Mouse (Mus musculus): ENCODE data around the gene Cyp2w1. TPM values are rescaled to one million over a fixed set of nuclear protein-coding genes. Genes with fewer than 3 reads are reported as not detected.
A peak's percentile ranks its signal among the peaks of the same experiment; 100 is the strongest.

Gene Cyp2w1
- total and polyA plus RNA-seq, 2 experiments from 2014 or later: not detected

GRCm38 (mm10) chr5:139316982-139317675, 35.3 kb upstream of the Cyp2w1 start:
- TF ChIP-seq CTCF (IDR thresholded peaks at IDR 0.05; ENCODE audit: low read depth): no peak
- ATAC-seq: no peak
- Histone ChIP-seq H3K27ac (ENCODE audit: low read depth, low read length) (no peak overlapping the region), H3K4me2 (ENCODE audit: low read depth) (no peak overlapping the region), H3K27me3 (ENCODE audit: insufficient read depth, low read length) (no peaks in the 10 kb centered on the region), H3K9me3 (ENCODE audit: low read length) (no peaks in the 10 kb centered on the region), H3K36me3 (ENCODE audit: insufficient read depth) (no peaks in the 10 kb centered on the region; the same call in 1 of the 2 replicates), H3K4me3 (ENCODE audit: low read depth, low read length) (no peak overlapping the region), H3K4me1 (ENCODE audit: insufficient read depth) (no peaks in the 10 kb centered on the region), H3K9ac (no peak overlapping the region)
- 69% methylated on average over 6 of the region's 6 CpGs for WGBS
- no peak for DNase-seq

- no peaks in the 10 kb centered on the region for H3K9me3 ChIP-seq (ENCODE audit: low read length)
- DNase-seq (peak; percentile 16), ATAC-seq (peak; percentile 69; the same call in 1 of the 2 replicates)
- no peaks in the 10 kb centered on the region for H3K27me3 ChIP-seq (ENCODE audit: insufficient read depth, low read length)
- H3K4me1 ChIP-seq (ENCODE audit: insufficient read depth): 0 out of 2 replicates have a peak, but pooled peaks cover 1% of the 10 kb centered on the region
- H3K4me2 ChIP-seq (ENCODE audit: low read depth): no peak overlapping the region
- no peak overlapping the region for H3K4me3 ChIP-seq (ENCODE audit: low read depth, low read length)
- no peak overlapping the region for H3K27ac ChIP-seq (ENCODE audit: low read depth, low read length)
- TF ChIP-seq CTCF (IDR thresholded peaks at IDR 0.05; ENCODE audit: low read depth): no peak
- H3K9ac ChIP-seq: no peak overlapping the region
- 65% methylated on average over 21 of the region's 21 CpGs for WGBS
- no peaks in the 10 kb centered on the region; the same call in 1 of the 2 replicates for H3K36me3 ChIP-seq (ENCODE audit: insufficient read depth)
Observed at GRCm38 (mm10) chr5:139317751-139318504, 34.5 kb upstream of the Cyp2w1 start.

- H3K36me3 ChIP-seq (ENCODE audit: insufficient read depth): no peaks in the 10 kb centered on the region; the same call in 1 of the 2 replicates
- ATAC-seq: no peak
- DNase-seq: no peak
- H3K4me2 ChIP-seq (ENCODE audit: low read depth): no peak overlapping the region
- no peaks in the 10 kb centered on the region for H3K9me3 ChIP-seq (ENCODE audit: low read length)
- no peak overlapping the region for H3K9ac ChIP-seq
- H3K4me3 ChIP-seq (ENCODE audit: low read depth, low read length): no peak overlapping the region
- H3K27ac ChIP-seq (ENCODE audit: low read depth, low read length): no peak overlapping the region
- no peak for TF ChIP-seq CTCF (IDR thresholded peaks at IDR 0.05; ENCODE audit: low read depth)
- 0 out of 2 replicates have a peak, but pooled peaks cover 11% of the 10 kb centered on the region for H3K4me1 ChIP-seq (ENCODE audit: insufficient read depth)
- WGBS: 79% methylated on average over 7 of the region's 7 CpGs
- H3K27me3 ChIP-seq (ENCODE audit: insufficient read depth, low read length): no peaks in the 10 kb centered on the region
Observed at GRCm38 (mm10) chr5:139320424-139320823, 32.0 kb upstream of the Cyp2w1 start.

GRCm38 (mm10) chr5:139321331-139321730, 31.1 kb upstream of the Cyp2w1 start:
- H3K4me2 ChIP-seq (ENCODE audit: low read depth): no peak overlapping the region
- WGBS: 76% methylated on average over 6 of the region's 6 CpGs
- H3K27me3 ChIP-seq (ENCODE audit: insufficient read depth, low read length): no peaks in the 10 kb centered on the region
- no peaks in the 10 kb centered on the region for H3K9me3 ChIP-seq (ENCODE audit: low read length)
- H3K9ac ChIP-seq: no peak overlapping the region
- no peak overlapping the region for H3K4me3 ChIP-seq (ENCODE audit: low read depth, low read length)
- no peak overlapping the region for H3K27ac ChIP-seq (ENCODE audit: low read depth, low read length)
- no peak for ATAC-seq
- no peaks in the 10 kb centered on the region; the same call in 1 of the 2 replicates for H3K36me3 ChIP-seq (ENCODE audit: insufficient read depth)
- H3K4me1 ChIP-seq (ENCODE audit: insufficient read depth): peaks cover 16% of the 10 kb centered on the region; the same call in 1 of the 2 replicates
- DNase-seq: no peak
- TF ChIP-seq CTCF (IDR thresholded peaks at IDR 0.05; ENCODE audit: low read depth): no peak

GRCm38 (mm10) chr5:139323260-139323924, 29.0 kb upstream of the Cyp2w1 start:
- H3K27me3 ChIP-seq (ENCODE audit: insufficient read depth, low read length): no peaks in the 10 kb centered on the region
- 78% methylated on average over 9 of the region's 9 CpGs for WGBS
- peak overlapping the region; percentile 81 for H3K4me2 ChIP-seq (ENCODE audit: low read depth)
- no peak overlapping the region for H3K9ac ChIP-seq
- ATAC-seq: no peak
- no peak overlapping the region for H3K27ac ChIP-seq (ENCODE audit: low read depth, low read length)
- DNase-seq: no peak
- no peak for TF ChIP-seq CTCF (IDR thresholded peaks at IDR 0.05; ENCODE audit: low read depth)
- no peaks in the 10 kb centered on the region; the same call in 1 of the 2 replicates for H3K36me3 ChIP-seq (ENCODE audit: insufficient read depth)
- H3K4me3 ChIP-seq (ENCODE audit: low read depth, low read length): no peak overlapping the region; the same call in 1 of the 2 replicates
- peaks cover 16% of the 10 kb centered on the region; the same call in 1 of the 2 replicates for H3K4me1 ChIP-seq (ENCODE audit: insufficient read depth)
- no peaks in the 10 kb centered on the region for H3K9me3 ChIP-seq (ENCODE audit: low read length)

GRCm38 (mm10) chr5:139324045-139324491, 28.3 kb upstream of the Cyp2w1 start:
- H3K9ac ChIP-seq: peak overlapping the region; percentile 86
- peak; percentile 38; the same call in 1 of the 2 replicates for TF ChIP-seq CTCF (IDR thresholded peaks at IDR 0.05; ENCODE audit: low read depth)
- peak overlapping the region; percentile 79 for H3K4me3 ChIP-seq (ENCODE audit: low read depth, low read length)
- H3K27ac ChIP-seq (ENCODE audit: low read depth, low read length): peak overlapping the region; percentile 78; the same call in 1 of the 2 replicates
- peak; percentile 31 for DNase-seq
- no peaks in the 10 kb centered on the region for H3K27me3 ChIP-seq (ENCODE audit: insufficient read depth, low read length)
- peak overlapping the region; percentile 81 for H3K4me2 ChIP-seq (ENCODE audit: low read depth)
- peak; percentile 32 for ATAC-seq
- H3K4me1 ChIP-seq (ENCODE audit: insufficient read depth): peaks cover 16% of the 10 kb centered on the region; the same call in 1 of the 2 replicates
- H3K9me3 ChIP-seq (ENCODE audit: low read length): no peaks in the 10 kb centered on the region
- no peaks in the 10 kb centered on the region; the same call in 1 of the 2 replicates for H3K36me3 ChIP-seq (ENCODE audit: insufficient read depth)
- WGBS: 39% methylated on average over 5 of the region's 5 CpGs
